Mouse (Mus musculus) bone marrow macrophage, adult 2 months (primary cell): ENCODE data around the gene Tent5c.

Experiments
- CTCF ChIP-seq: IDR thresholded peaks from 2 replicates; pipeline ENCODE4 v1.5.1; 2012; ENCODE audit warnings: low read depth, mild to moderate bottlenecking, low read length, moderate library complexity
- POLR2A ChIP-seq: IDR thresholded peaks from 2 replicates; pipeline ENCODE4 v1.6.1; 2012; ENCODE audit warnings: mild to moderate bottlenecking, low read depth, low read length, borderline replicate concordance

DNA sequence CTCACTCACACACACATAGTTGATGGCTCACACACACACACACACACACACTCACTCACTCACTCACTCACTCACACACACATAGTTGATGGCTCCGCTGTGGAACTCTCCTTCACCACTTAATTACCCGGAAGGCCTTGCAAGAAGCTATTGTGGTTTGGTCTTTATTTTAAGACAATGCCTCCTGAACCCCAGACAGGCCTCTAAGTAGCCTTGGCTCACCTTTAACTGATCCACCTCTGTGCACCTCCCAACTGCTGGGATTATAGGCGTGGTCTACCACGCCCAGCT is 831 bp upstream of the Tent5c start:
- TF ChIP-seq POLR2A (no peak), CTCF (no peak)
